ENCODE assay signal across 8 mouse cellular contexts in genomic region chr3:84952585-84953187, GRCm38 (mm10).
DNase-seq lines count a peak whose midpoint lies in the region; ATAC-seq and TF ChIP-seq lines count a peak whose summit lies in the region.

No protein-coding gene starts in this region.

- WGBS in kidney, embryonic 15.5 days: 52% methylated on average over 7 of the region's 7 CpGs
- 60% methylated on average over 7 of the region's 7 CpGs for WGBS in hindbrain, embryonic 12.5 days
- WGBS in midbrain, postnatal 0 days: 22% methylated on average over 7 of the region's 7 CpGs

- no peaks in the 10 kb centered on the region for H3K36me3 ChIP-seq in kidney, embryonic 15.5 days
- no peaks in the 10 kb centered on the region for H3K36me3 ChIP-seq in hindbrain, embryonic 12.5 days
- no peaks in the 10 kb centered on the region for H3K36me3 ChIP-seq in midbrain, postnatal 0 days (ENCODE audit: insufficient read depth, low read length)

- DNase-seq in kidney, postnatal 25 days: no peak
- DNase-seq in midbrain, postnatal 0 days (ENCODE audit: low spot score): peak; percentile 32
- no peak for DNase-seq in left cerebral cortex, adult 9 months (ENCODE audit: low spot score in 2 of 2)
- no peak for DNase-seq in layer of hippocampus, postnatal 25 days (ENCODE audit: extremely low spot score in 1 of 2, low spot score in 1 of 2)
- no peak for DNase-seq in urinary bladder, adult 18-20 months (ENCODE audit: low spot score in 2 of 2)

- H3K27me3 ChIP-seq in kidney, embryonic 15.5 days: no peaks in the 10 kb centered on the region
- no peaks in the 10 kb centered on the region for H3K27me3 ChIP-seq in hindbrain, embryonic 12.5 days
- H3K27me3 ChIP-seq in midbrain, postnatal 0 days (ENCODE audit: insufficient read depth, low read length): no peaks in the 10 kb centered on the region

- H3K4me1 ChIP-seq in kidney, embryonic 15.5 days: 0 out of 2 replicates have a peak, but pooled peaks cover 4% of the 10 kb centered on the region
- peaks cover 2% of the 10 kb centered on the region; the same call in 1 of the 2 replicates for H3K4me1 ChIP-seq in cortical plate, adult 2 months (ENCODE audit: control insufficient read depth, insufficient read depth, low read length)
- peaks cover 11% of the 10 kb centered on the region; the same call in 1 of the 2 replicates for H3K4me1 ChIP-seq in hindbrain, embryonic 12.5 days
- peaks cover 6% of the 10 kb centered on the region; the same call in 1 of the 2 replicates for H3K4me1 ChIP-seq in midbrain, postnatal 0 days (ENCODE audit: insufficient read depth, low read length)

- H3K9me3 ChIP-seq in kidney, embryonic 15.5 days (replicated peaks): no peaks in the 10 kb centered on the region
- H3K9me3 ChIP-seq in hindbrain, embryonic 12.5 days (replicated peaks): no peaks in the 10 kb centered on the region
- H3K9me3 ChIP-seq in midbrain, postnatal 0 days (ENCODE audit: low read length): no peaks in the 10 kb centered on the region

- 0 out of 2 replicates have a peak, but pooled peaks have one; percentile 6 for ATAC-seq in kidney, embryonic 15.5 days (replicated peaks; ENCODE audit: low FRiP score)
- ATAC-seq in hindbrain, embryonic 12.5 days (ENCODE audit: low FRiP score): no peak; the same call in 1 of the 2 replicates
- no peak for ATAC-seq in midbrain, postnatal 0 days (ENCODE audit: low FRiP score)

- peak overlapping the region; percentile 71 for H3K4me2 ChIP-seq in kidney, embryonic 15.5 days
- H3K4me2 ChIP-seq in hindbrain, embryonic 12.5 days (replicated peaks): peak overlapping the region; percentile 60
- H3K4me2 ChIP-seq in midbrain, postnatal 0 days (ENCODE audit: low read depth, low read length, poor library complexity, severe bottlenecking): peak overlapping the region; percentile 45

- TF ChIP-seq POLR2A in cortical plate, adult 2 months (IDR thresholded peaks at IDR 0.05; ENCODE audit: extremely low read depth, insufficient read depth, low read length): 0 out of 2 replicates have a peak, but pooled peaks have one; percentile 15

- H3K9ac ChIP-seq in kidney, embryonic 15.5 days: peak overlapping the region; percentile 41
- peak overlapping the region; percentile 63 for H3K9ac ChIP-seq in hindbrain, embryonic 12.5 days
- peak overlapping the region; percentile 29 for H3K9ac ChIP-seq in midbrain, postnatal 0 days (replicated peaks; ENCODE audit: low read length, poor library complexity, severe bottlenecking)

- H3K4me3 ChIP-seq in kidney, embryonic 15.5 days (replicated peaks): peak overlapping the region; percentile 44
- peak overlapping the region; percentile 80 for H3K4me3 ChIP-seq in cortical plate, adult 2 months (ENCODE audit: insufficient read depth, low read length)
- peak overlapping the region; percentile 46 for H3K4me3 ChIP-seq in hindbrain, embryonic 12.5 days
- H3K4me3 ChIP-seq in midbrain, postnatal 0 days (ENCODE audit: low read depth, low read length): peak overlapping the region; percentile 42

- peak overlapping the region; percentile 69 for H3K27ac ChIP-seq in kidney, embryonic 15.5 days
- H3K27ac ChIP-seq in cortical plate, adult 2 months (ENCODE audit: insufficient read depth, low read length): peak overlapping the region; percentile 78
- peak overlapping the region; percentile 93 for H3K27ac ChIP-seq in hindbrain, embryonic 12.5 days
- H3K27ac ChIP-seq in midbrain, postnatal 0 days (ENCODE audit: low read depth, low read length): peak overlapping the region; percentile 69

- no peak for TF ChIP-seq CTCF in cortical plate, adult 2 months (IDR thresholded peaks at IDR 0.05; ENCODE audit: extremely low read depth, insufficient read depth, low read length)
- no peak for TF ChIP-seq CTCF in midbrain, postnatal 0 days (IDR thresholded peaks at IDR 0.05)
